Mouse (Mus musculus) 3T3-L1 (cell line): ENCODE results near the gene Qrfp.

Source experiments
- DNase-seq: peaks from one replicate; pipeline ENCODE4 v3.0.0-alpha.2; 2015; ENCODE audit warnings: low read depth, low spot score

Gene Qrfp

GRCm38 (mm10) chr2:31770781-31771441, 39.5 kb downstream of the Qrfp start:
- DNase-seq = peak; percentile 99

GRCm38 (mm10) chr2:31769631-31770111, 40.7 kb downstream of the Qrfp start:
- DNase-seq = peak; percentile 74

GRCm38 (mm10) chr2:31769115-31769514, 41.3 kb downstream of the Qrfp start:
- DNase-seq = peak; percentile 31

GRCm38 (mm10) chr2:31767815-31768214, 42.6 kb downstream of the Qrfp start:
- no peak for DNase-seq

GRCm38 (mm10) chr2:31767104-31767503, 43.3 kb downstream of the Qrfp start:
- no peak for DNase-seq

- DNase-seq = no peak
Measured at GRCm38 (mm10) chr2:31763271-31763670, 47.1 kb downstream of the Qrfp start.

GRCm38 (mm10) chr2:31762853-31763252, 47.5 kb downstream of the Qrfp start:
- DNase-seq = peak; percentile 43

GRCm38 (mm10) chr2:31762155-31762554, 48.2 kb downstream of the Qrfp start:
- peak; percentile 59 for DNase-seq

- peak; percentile 63 for DNase-seq
Measured at GRCm38 (mm10) chr2:31761585-31761984, 48.8 kb downstream of the Qrfp start.

GRCm38 (mm10) chr2:31761115-31761531, 49.3 kb downstream of the Qrfp start:
- peak; percentile 68 for DNase-seq

GRCm38 (mm10) chr2:31760486-31760885, 49.9 kb downstream of the Qrfp start:
- DNase-seq = peak; percentile 50

- peak; percentile 83 for DNase-seq
Measured at GRCm38 (mm10) chr2:31759751-31760460, 50.5 kb downstream of the Qrfp start.

- peak; percentile 27 for DNase-seq
Measured at GRCm38 (mm10) chr2:31758966-31759365, 51.4 kb downstream of the Qrfp start.

GRCm38 (mm10) chr2:31757472-31757871, 52.9 kb downstream of the Qrfp start:
- peak; percentile 68 for DNase-seq
